Mouse (Mus musculus) CH12.LX (cell line): ENCODE measurements around the gene Btbd2. TPM values are rescaled to one million over a fixed set of nuclear protein-coding genes. Genes with fewer than 3 reads are reported as not detected.

Experiments
- DNase-seq: peaks from one replicate; pipeline ENCODE4 v3.0.0-alpha.2; 2013; ENCODE audit errors: extremely low read depth
- H3K27ac ChIP-seq: 2 replicates; pipeline ENCODE4 v1.5.1; 2012; ENCODE audit warnings: low read depth, mild to moderate bottlenecking, control low read depth, moderate library complexity; ENCODE audit not compliant: insufficient read depth
- H3K27me3 ChIP-seq: replicated peaks from 2 replicates; pipeline ENCODE3; 2012; ENCODE audit warnings: inconsistent platforms
- H3K36me3 ChIP-seq, 2 experiments: replicated peaks in 1 of 2; 2 replicates each; pipeline versions ENCODE3 to v1.6.1; 2012; ENCODE audit warnings: inconsistent platforms in 1 of 2, low read length in 1 of 2, mild to moderate bottlenecking in 1 of 2, mixed read lengths in 1 of 2, moderate library complexity in 1 of 2; ENCODE audit not compliant: control insufficient read depth in 1 of 2, insufficient read depth in 1 of 2
- H3K4me1 ChIP-seq, 2 experiments: 2 replicates each; pipeline ENCODE4 v1.6.1; 2012; ENCODE audit warnings: inconsistent platforms in 1 of 2, moderate library complexity in 1 of 2; ENCODE audit not compliant: insufficient read depth in 2 of 2, control insufficient read depth in 1 of 2
- H3K4me2 ChIP-seq: 2 replicates; pipeline ENCODE4 v1.6.1; 2012; ENCODE audit warnings: low read depth, mild to moderate bottlenecking, control low read depth; ENCODE audit not compliant: poor library complexity, insufficient read depth, severe bottlenecking
- H3K4me3 ChIP-seq, 3 experiments: fragments of 150-350 bp in 1 of 3; sonication (generic) in 1 of 3; replicated peaks in 1 of 3; 2 replicates each; pipeline versions ENCODE3 to v1.5.1; 2011 to 2012; ENCODE audit warnings: low read depth in 2 of 3, low read length in 2 of 3, mild to moderate bottlenecking in 2 of 3, moderate library complexity in 2 of 3, control low read depth in 1 of 3, improper control_type of control experiment in 1 of 3, inconsistent platforms in 1 of 3, mixed read lengths in 1 of 3; ENCODE audit not compliant: poor library complexity in 1 of 3
- H3K79me2 ChIP-seq: replicated peaks from 2 replicates; pipeline ENCODE4 v1.6.1; 2012; ENCODE audit warnings: mild to moderate bottlenecking, moderate library complexity; ENCODE audit not compliant: control insufficient read depth, poor library complexity, insufficient read depth, severe bottlenecking; ENCODE audit errors: extremely low read depth
- H3K9ac ChIP-seq: 2 replicates; pipeline ENCODE4 v1.6.1; 2012; ENCODE audit warnings: low read depth, mild to moderate bottlenecking, control low read depth, moderate library complexity; ENCODE audit not compliant: insufficient read depth
- H3K9me3 ChIP-seq: replicated peaks from 2 replicates; pipeline ENCODE3; 2012; ENCODE audit warnings: low read length, inconsistent platforms, mixed read lengths
- CHD1 ChIP-seq: IDR thresholded peaks from 2 replicates; pipeline ENCODE4 v1.6.1; 2012; ENCODE audit warnings: low read depth, low read length, improper control_type of control experiment, inconsistent platforms
- ELF1 ChIP-seq: IDR thresholded peaks from 2 replicates; pipeline ENCODE4 v1.6.1; 2014; ENCODE audit warnings: low read depth, mild to moderate bottlenecking, inconsistent platforms, low read length, improper control_type of control experiment
- EP300 ChIP-seq: IDR thresholded peaks from 2 replicates; pipeline ENCODE4 v1.6.1; 2011; ENCODE audit warnings: low read length, improper control_type of control experiment
- IRF4 ChIP-seq: IDR thresholded peaks from 2 replicates; pipeline ENCODE4 v1.6.1; 2014; ENCODE audit warnings: low read depth, mild to moderate bottlenecking, inconsistent platforms, low read length, improper control_type of control experiment
- JUND ChIP-seq: conservative IDR thresholded peaks from 2 replicates; pipeline ENCODE4 v1.6.1; 2011; ENCODE audit warnings: low read depth, low read length, improper control_type of control experiment
- MAZ ChIP-seq: IDR thresholded peaks from 2 replicates; pipeline ENCODE4 v1.6.1; 2012; ENCODE audit warnings: low read depth, mild to moderate bottlenecking, inconsistent platforms, low read length, improper control_type of control experiment, moderate library complexity
- MXI1 ChIP-seq: IDR thresholded peaks from 2 replicates; pipeline ENCODE4 v1.6.1; 2011; ENCODE audit warnings: mild to moderate bottlenecking, low read depth, low read length, improper control_type of control experiment
- MYC ChIP-seq: IDR thresholded peaks from 2 replicates; pipeline ENCODE4 v1.6.1; 2011; ENCODE audit warnings: low read depth, mild to moderate bottlenecking, improper control_type of control experiment, low read length
- NELFE ChIP-seq: IDR thresholded peaks from 2 replicates; pipeline ENCODE4 v1.6.1; 2011; ENCODE audit warnings: low read depth, low read length, improper control_type of control experiment
- NRF1 ChIP-seq: IDR thresholded peaks from 2 replicates; pipeline ENCODE4 v1.6.1; 2014; ENCODE audit warnings: low read depth, mild to moderate bottlenecking, inconsistent platforms, low read length, improper control_type of control experiment, moderate library complexity
- PAX5 ChIP-seq: IDR thresholded peaks from 2 replicates; pipeline ENCODE4 v1.6.1; 2012; ENCODE audit warnings: low read length, inconsistent platforms, mixed read lengths
- SIN3A ChIP-seq: IDR thresholded peaks from 2 replicates; pipeline ENCODE4 v1.6.1; 2012; ENCODE audit warnings: low read length, improper control_type of control experiment, inconsistent platforms
- SMC3 ChIP-seq: IDR thresholded peaks from 2 replicates; pipeline ENCODE4 v1.6.1; 2011; ENCODE audit warnings: low read depth, low read length, improper control_type of control experiment
- USF1 ChIP-seq: IDR thresholded peaks from 2 replicates; pipeline ENCODE4 v1.6.1; 2014; ENCODE audit warnings: low read depth, mild to moderate bottlenecking, inconsistent platforms, low read length, improper control_type of control experiment
- USF2 ChIP-seq: conservative IDR thresholded peaks from 2 replicates; pipeline ENCODE4 v1.6.1; 2011; ENCODE audit warnings: low read depth, low read length, improper control_type of control experiment
- dilution Hi-C: fragments of 300-500 bp; cut with MboI; formaldehyde crosslinking; loops from 2 replicates; pipeline ENCODE4 v1.14.3; 2020; ENCODE audit warnings: low sequenced_read_pairs; ENCODE audit not compliant: extremely low pct_unique_long_range_greater_than_20kb, extremely low pct_ligation_motif_present
- in situ Hi-C: fragments of 300-500 bp; cut with MboI; formaldehyde crosslinking; loops from 3 replicates; pipeline ENCODE4 v1.14.3; 2019; ENCODE audit warnings: low sequenced_read_pairs, low pct_ligation_motif_present, low pct_unique_long_range_greater_than_20kb, mixed read lengths
- polyA plus RNA-seq: library from polyadenylated mRNA; unstranded; fragments of >175 nt; gene quantifications from 2 replicates; pipeline ENCODE4 v1.2.1, GENCODE M21; 2012; ENCODE audit warnings: low read depth; ENCODE audit not compliant: insufficient read length
- total RNA-seq, 2 experiments: library from RNA; depleted of rRNA; stranded (reverse); fragments of 300-350 nt in 1 of 2; fragments of >200 nt in 1 of 2; gene quantifications; 2 replicates each; pipeline ENCODE4 v1.2.3; 2012 to 2014

Btbd2 gene
- total and polyA plus RNA-seq, 3 experiments: 11.1 to 26.2 (median 19.4) TPM

- Histone ChIP-seq H3K4me2 (peak overlapping the region; percentile 62; the same call in 1 of the 2 replicates), H3K79me2 (no peaks in the 10 kb centered on the region), H3K9ac (peak overlapping the region; percentile 94), H3K36me3 (peaks cover 0 to 15% of the 10 kb centered on the region in 2 experiments), H3K27me3 (no peaks in the 10 kb centered on the region), H3K9me3 (no peaks in the 10 kb centered on the region), H3K27ac (no peak overlapping the region), H3K4me1 (peaks cover 19 to 45% of the 10 kb centered on the region in 2 experiments), H3K4me3 (peak overlapping the region; percentile 77 to 86 (median 78))
- dilution Hi-C loops (no loop called here), in situ Hi-C loops (no loop called here)
- TF ChIP-seq NELFE (no peak; the same call in 1 of the 2 replicates), IRF4 (no peak)
- DNase-seq: no peak
Observed at GRCm38 (mm10) chr10:80655406-80656129, 1.3 kb downstream of the Btbd2 start.

DNA sequence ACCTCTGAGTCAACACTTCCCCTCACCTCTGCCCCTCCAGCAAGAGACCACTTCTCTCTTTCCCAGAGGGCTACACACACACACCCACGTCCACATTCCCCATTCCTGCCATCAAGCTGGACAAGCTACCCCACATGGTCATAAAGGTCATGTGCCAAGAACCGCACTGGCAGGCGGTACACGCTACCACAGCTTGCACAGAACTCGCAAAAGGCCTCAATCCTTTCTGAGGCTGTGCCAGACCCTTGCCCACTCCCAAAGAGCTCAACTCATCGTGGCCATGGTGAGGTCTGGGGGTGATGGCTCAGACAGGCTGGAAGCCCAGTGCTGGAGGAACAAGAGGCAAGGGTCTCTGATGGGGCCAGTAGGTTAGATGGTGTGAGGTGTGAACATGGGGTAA is 2.0 kb downstream of the Btbd2 start:
- H3K27me3 ChIP-seq: no peaks in the 10 kb centered on the region
- no peak overlapping the region for H3K4me2 ChIP-seq
- H3K9me3 ChIP-seq: no peaks in the 10 kb centered on the region
- H3K4me1 ChIP-seq: peaks cover 22 to 49% of the 10 kb centered on the region in 2 experiments
- no peak for TF ChIP-seq SIN3A
- no peak for TF ChIP-seq ELF1
- TF ChIP-seq MAZ: no peak
- no peak for TF ChIP-seq USF2
- no peak for TF ChIP-seq CHD1
- TF ChIP-seq JUND: no peak
- no peak for TF ChIP-seq MXI1
- TF ChIP-seq MYC: no peak
- TF ChIP-seq SMC3: no peak
- TF ChIP-seq USF1: no peak
- TF ChIP-seq NRF1: no peak
- TF ChIP-seq EP300: no peak
- no peak for TF ChIP-seq PAX5
- no peak overlapping the region for H3K4me3 ChIP-seq
- peaks cover 0 to 18% of the 10 kb centered on the region in 2 experiments for H3K36me3 ChIP-seq
- H3K9ac ChIP-seq: no peak overlapping the region
- in situ Hi-C loops (no loop called here), dilution Hi-C loops (no loop called here)
- no peak overlapping the region for H3K27ac ChIP-seq
- no peaks in the 10 kb centered on the region for H3K79me2 ChIP-seq
- DNase-seq: no peak
